Mouse (Mus musculus) midbrain, postnatal 0 days (tissue): ENCODE measurements around the gene Tex33. TPM values are rescaled to one million over a fixed set of nuclear protein-coding genes. Genes with fewer than 3 reads are reported as not detected.
A peak's percentile ranks its signal among the peaks of the same experiment; 100 is the strongest.

ENCODE experiments used
- ATAC-seq: fragments of 200-750 bp; cut with Nextera tagmentation; 2 replicates; pipeline ENCODE4 v1.8.0; 2017; ENCODE audit warnings: moderate number of reproducible peaks, mild to moderate bottlenecking, moderate TSS enrichment, moderate library complexity; ENCODE audit not compliant: low FRiP score
- DNase-seq: peaks from one replicate; pipeline ENCODE4 v3.0.0-alpha.2; 2015; ENCODE audit warnings: low spot score
- H3K27ac ChIP-seq: fragments of 300-500 bp; sonication (generic); 2 replicates; pipeline ENCODE4 v1.5.1; 2014; ENCODE audit warnings: low read depth, mild to moderate bottlenecking, low read length, mixed read lengths
- H3K27me3 ChIP-seq: fragments of 300-500 bp; sonication (generic); 2 replicates; pipeline ENCODE4 v1.6.1; 2014; ENCODE audit warnings: low read length, control low read depth, mixed read lengths; ENCODE audit not compliant: insufficient read depth
- H3K36me3 ChIP-seq: fragments of 300-500 bp; sonication (generic); 2 replicates; pipeline ENCODE4 v1.6.1; 2014; ENCODE audit warnings: low read length, control low read depth, mixed read lengths; ENCODE audit not compliant: insufficient read depth
- H3K4me1 ChIP-seq: fragments of 300-500 bp; sonication (generic); 2 replicates; pipeline ENCODE4 v1.6.1; 2014; ENCODE audit warnings: mild to moderate bottlenecking, control low read depth, antibody characterized with exemption, low read length, mixed read lengths; ENCODE audit not compliant: insufficient read depth
- H3K4me2 ChIP-seq: fragments of 300-500 bp; sonication (generic); 2 replicates; pipeline ENCODE4 v1.6.1; 2014; ENCODE audit warnings: low read depth, mild to moderate bottlenecking, low read length, mixed read lengths; ENCODE audit not compliant: poor library complexity, severe bottlenecking
- H3K4me3 ChIP-seq: fragments of 300-500 bp; sonication (generic); 2 replicates; pipeline ENCODE4 v1.5.1; 2014; ENCODE audit warnings: low read depth, mild to moderate bottlenecking, low read length, moderate library complexity
- H3K9ac ChIP-seq: fragments of 300-500 bp; sonication (generic); replicated peaks from 2 replicates; pipeline ENCODE4 v1.6.1; 2014; ENCODE audit warnings: mild to moderate bottlenecking, low read length, moderate library complexity, mixed read lengths; ENCODE audit not compliant: poor library complexity, severe bottlenecking
- H3K9me3 ChIP-seq: fragments of 300-500 bp; sonication (generic); 2 replicates; pipeline ENCODE4 v1.6.1; 2016; ENCODE audit warnings: low read length, control low read depth
- CTCF ChIP-seq: IDR thresholded peaks from 2 replicates; pipeline ENCODE4 v1.5.1; 2016; ENCODE audit warnings: antibody characterized with exemption, mild to moderate bottlenecking
- WGBS: fragments of 180-500 bp; shearing (Covaris S2); extraction: QIAGEN DNeasy Blood & Tissue Kit; methylation state at CpG from one replicate; pipeline ENCODE4 v1.1.7; 2014; 5-methylcytosine and 5-hydroxymethylcytosine counted together
- polyA plus RNA-seq: library from polyadenylated mRNA; unstranded; fragments of >200 nt; fragmentation: Nextera tagmentation; extraction: Ambion mirVana; gene quantifications from 2 replicates; pipeline ENCODE4 v1.2.1, GENCODE M21; 2015
- total RNA-seq: library from RNA; depleted of rRNA; stranded (reverse); fragments of >200 nt; gene quantifications from 2 replicates; pipeline ENCODE4 v1.2.3, GENCODE M21; 2014

Tex33 gene
- total and polyA plus RNA-seq, 2 experiments from 2014 or later, result 0.16 TPM; not detected in 1

DNA sequence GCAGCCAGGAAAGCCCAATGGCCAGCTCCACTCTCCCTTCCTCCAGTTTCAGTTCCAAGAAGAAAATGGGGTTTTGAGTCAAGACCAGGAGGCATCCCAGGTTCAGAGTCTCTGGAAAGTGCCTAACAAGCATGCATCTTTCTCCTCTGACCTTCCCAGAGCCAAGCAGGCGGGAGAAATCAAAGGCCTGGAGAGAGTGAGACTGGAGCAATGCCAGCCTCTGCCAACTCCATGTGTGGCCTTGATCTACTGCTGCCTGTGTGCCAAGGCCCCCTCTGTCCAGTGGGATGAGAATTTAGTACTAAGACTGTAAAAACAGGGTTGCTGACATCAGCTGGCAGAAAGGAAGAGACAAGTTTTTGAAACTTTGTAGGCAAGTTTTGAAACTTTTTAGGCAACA lies 8.2 kb upstream of the Tex33 start:
- peak overlapping the region; percentile 58; the same call in 1 of the 2 replicates for H3K27ac ChIP-seq
- peaks cover 9% of the 10 kb centered on the region; the same call in 1 of the 2 replicates for H3K27me3 ChIP-seq
- no peak overlapping the region for H3K9ac ChIP-seq
- peaks cover 14% of the 10 kb centered on the region for H3K4me1 ChIP-seq
- H3K4me2 ChIP-seq, result no peak overlapping the region
- no peaks in the 10 kb centered on the region for H3K9me3 ChIP-seq
- TF ChIP-seq CTCF, result no peak
- ATAC-seq (no peak), DNase-seq (peak; percentile 89)
- H3K4me3 ChIP-seq, result no peak overlapping the region
- no peaks in the 10 kb centered on the region for H3K36me3 ChIP-seq
- 40% methylated on average over 1 of the region's 1 CpGs for WGBS

DNA sequence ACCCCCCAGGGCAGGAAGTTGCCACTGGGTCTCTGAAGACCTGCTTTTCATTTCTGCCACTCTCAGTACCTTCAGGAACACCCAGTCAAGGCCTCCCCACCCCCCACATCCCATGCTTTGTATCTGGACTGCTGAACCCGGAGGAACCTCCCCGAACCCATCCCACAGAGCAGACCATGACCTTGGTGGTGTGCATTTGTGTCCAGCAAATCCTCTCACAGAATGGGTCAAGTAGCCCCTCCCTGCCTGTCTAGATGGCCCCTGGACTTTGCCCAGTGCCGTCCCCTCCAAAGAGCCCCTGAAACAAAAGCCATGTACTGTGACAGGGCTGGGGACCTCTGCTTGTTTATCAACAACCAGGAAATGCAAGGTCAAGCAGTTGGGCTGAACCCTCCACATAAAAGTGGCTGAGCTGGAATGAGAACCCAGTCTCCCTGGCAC lies 7.6 kb upstream of the Tex33 start:
- WGBS, result 44% methylated on average over 3 of the region's 3 CpGs

DNA sequence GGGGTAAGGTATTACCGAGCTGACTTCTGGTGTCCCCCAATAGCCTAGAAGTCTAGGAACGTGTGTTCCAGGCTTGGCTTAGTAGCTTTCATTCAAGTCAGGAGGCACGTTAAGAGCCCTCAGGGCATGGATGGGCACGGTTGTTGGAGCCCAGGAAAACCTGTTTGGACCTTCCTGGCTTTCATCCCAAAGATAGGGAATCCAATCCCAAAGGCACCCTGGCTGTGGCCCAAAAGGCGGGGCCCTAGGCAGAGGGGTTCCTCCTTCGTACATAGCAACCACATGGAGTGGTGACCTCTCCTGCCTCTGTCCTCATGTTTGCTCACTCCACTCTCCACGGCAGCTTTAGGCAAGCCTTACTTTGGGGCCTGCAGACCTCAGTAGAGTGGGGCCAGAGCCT lies 6.7 kb upstream of the Tex33 start:
- H3K36me3 ChIP-seq, result no peaks in the 10 kb centered on the region
- H3K4me2 ChIP-seq, result no peak overlapping the region
- H3K9me3 ChIP-seq, result no peaks in the 10 kb centered on the region
- no peak overlapping the region for H3K4me3 ChIP-seq
- H3K27ac ChIP-seq, result no peak overlapping the region
- no peaks in the 10 kb centered on the region for H3K27me3 ChIP-seq
- H3K4me1 ChIP-seq, result peaks cover 10% of the 10 kb centered on the region; the same call in 1 of the 2 replicates
- no peak overlapping the region for H3K9ac ChIP-seq
- no peak for TF ChIP-seq CTCF
- DNase-seq (no peak), ATAC-seq (no peak)
- 78% methylated on average over 7 of the region's 7 CpGs for WGBS

More for the DNA sequence above, 7.6 kb upstream of the Tex33 start:
- Histone ChIP-seq H3K27ac (peak overlapping the region; percentile 58), H3K4me2 (no peak overlapping the region), H3K4me1 (peaks cover 14% of the 10 kb centered on the region), H3K36me3 (no peaks in the 10 kb centered on the region), H3K4me3 (no peak overlapping the region), H3K9me3 (no peaks in the 10 kb centered on the region), H3K9ac (no peak overlapping the region), H3K27me3 (0 out of 2 replicates have a peak, but pooled peaks cover 3% of the 10 kb centered on the region)
- no peak for TF ChIP-seq CTCF
- DNase-seq (no peak), ATAC-seq (no peak)

GRCm38 (mm10) chr15:78401921-78402320 lies 6.2 kb upstream of the Tex33 start:
- 0 out of 2 replicates have a peak, but pooled peaks cover 6% of the 10 kb centered on the region for H3K4me1 ChIP-seq
- H3K27me3 ChIP-seq, result no peaks in the 10 kb centered on the region
- 64% methylated on average over 4 of the region's 4 CpGs for WGBS
- no peaks in the 10 kb centered on the region for H3K9me3 ChIP-seq
- TF ChIP-seq CTCF, result no peak
- H3K4me2 ChIP-seq, result no peak overlapping the region
- no peak for ATAC-seq
- H3K27ac ChIP-seq, result peak overlapping the region; percentile 57; the same call in 1 of the 2 replicates
- no peak overlapping the region for H3K9ac ChIP-seq
- no peaks in the 10 kb centered on the region for H3K36me3 ChIP-seq
- H3K4me3 ChIP-seq, result no peak overlapping the region
- DNase-seq, result peak; percentile 64

GRCm38 (mm10) chr15:78401345-78401744 lies 5.6 kb upstream of the Tex33 start:
- Histone ChIP-seq H3K27ac (no peak overlapping the region), H3K36me3 (no peaks in the 10 kb centered on the region), H3K9me3 (no peaks in the 10 kb centered on the region), H3K9ac (no peak overlapping the region), H3K4me2 (no peak overlapping the region), H3K4me3 (no peak overlapping the region), H3K27me3 (no peaks in the 10 kb centered on the region), H3K4me1 (0 out of 2 replicates have a peak, but pooled peaks cover 6% of the 10 kb centered on the region)
- ATAC-seq, result no peak
- TF ChIP-seq CTCF, result no peak
- DNase-seq, result peak; percentile 70
- WGBS, result 65% methylated on average over 6 of the region's 6 CpGs

- H3K27me3 ChIP-seq, result 0 out of 2 replicates have a peak, but pooled peaks cover 4% of the 10 kb centered on the region
- no peak overlapping the region for H3K27ac ChIP-seq
- whole genome bisulfite sequencing, result 89% methylated on average over 3 of the region's 3 CpGs
- H3K9ac ChIP-seq, result no peak overlapping the region
- no peak for ATAC-seq
- H3K4me2 ChIP-seq, result no peak overlapping the region
- no peak for TF ChIP-seq CTCF
- H3K36me3 ChIP-seq, result no peaks in the 10 kb centered on the region
- no peak overlapping the region for H3K4me3 ChIP-seq
- DNase-seq, result no peak
- no peaks in the 10 kb centered on the region for H3K4me1 ChIP-seq
- H3K9me3 ChIP-seq, result no peaks in the 10 kb centered on the region
Measured at GRCm38 (mm10) chr15:78390855-78391254, 4.9 kb downstream of the Tex33 start.
